Mouse (Mus musculus) heart, adult 10 weeks (tissue): ENCODE measurements around the gene Cfap161. TPM values are rescaled to one million over a fixed set of nuclear protein-coding genes. Genes with fewer than 3 reads are reported as not detected.

Experiments used
- polyA plus RNA-seq: library from polyadenylated mRNA; stranded (reverse); fragments of 350-450 nt; fragmentation: Illumina TruSeq; extraction: RNeasy Lipid Tissue Mini Kit (QIAGEN cat#74804); gene quantifications from one replicate; pipeline ENCODE4 v1.2.3, GENCODE M21; 2014; ENCODE audit warnings: low read depth, low replicate concordance

Gene Cfap161
- polyA plus RNA-seq, result not detected

GRCm38 (mm10) chr7:83794705-83795104 is at the start of gene Cfap161:
Gene Cfap161, minus strand, starts transcription at chr7:83794880.

GRCm38 (mm10) chr7:83745413-83746106 is 49.1 kb downstream of the Cfap161 start, which contains the start of gene Il16:
Gene Il16, minus strand, starts transcription at chr7:83745726.

Other genes with a start within 250 kb of the Cfap161 start
- 0.08 TPM for gene Tmc3, start 210.0 kb downstream of the Cfap161 start, polyA plus RNA-seq
- 9.5 TPM for gene Stard5, start 162.9 kb downstream of the Cfap161 start, polyA plus RNA-seq
- 6.7 TPM for gene Il16, start 49.2 kb downstream of the Cfap161 start, polyA plus RNA-seq
- 5.3 TPM for gene Tlnrd1, start 89.4 kb upstream of the Cfap161 start, polyA plus RNA-seq
- gene Mesd, start 89.6 kb upstream of the Cfap161 start, polyA plus RNA-seq, result 47.2 TPM